Mouse (Mus musculus): ENCODE measurements at regions not wholly inside any gene's neighbourhood (a gene's known extent, or its start where the extent isn't known, plus 50 kb on each side); places are given as distances from the start of the nearest gene placed in this dataset.

DNA sequence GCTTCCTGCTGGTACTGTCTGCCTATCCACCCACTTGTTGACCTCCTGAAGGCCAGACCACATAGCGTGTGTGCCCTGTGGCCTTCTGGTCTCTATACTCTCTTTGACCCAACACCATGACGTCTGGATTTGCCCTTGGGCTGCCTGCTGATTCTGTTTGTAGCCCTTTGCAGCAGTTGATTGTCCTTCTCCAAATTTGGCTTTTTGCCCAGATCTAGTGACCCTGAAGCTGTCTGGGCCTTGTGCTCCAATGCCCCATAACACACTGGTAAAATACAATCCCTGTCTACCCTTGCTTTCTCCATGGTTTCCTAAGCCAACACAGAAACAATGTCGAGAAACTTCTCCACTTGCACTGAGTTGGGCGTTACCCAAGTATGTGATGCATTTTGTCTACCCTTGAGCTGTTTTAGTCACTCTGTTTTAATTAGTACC is 979.3 kb downstream of the Epha4 start:
- DNase-seq: no peak

DNA sequence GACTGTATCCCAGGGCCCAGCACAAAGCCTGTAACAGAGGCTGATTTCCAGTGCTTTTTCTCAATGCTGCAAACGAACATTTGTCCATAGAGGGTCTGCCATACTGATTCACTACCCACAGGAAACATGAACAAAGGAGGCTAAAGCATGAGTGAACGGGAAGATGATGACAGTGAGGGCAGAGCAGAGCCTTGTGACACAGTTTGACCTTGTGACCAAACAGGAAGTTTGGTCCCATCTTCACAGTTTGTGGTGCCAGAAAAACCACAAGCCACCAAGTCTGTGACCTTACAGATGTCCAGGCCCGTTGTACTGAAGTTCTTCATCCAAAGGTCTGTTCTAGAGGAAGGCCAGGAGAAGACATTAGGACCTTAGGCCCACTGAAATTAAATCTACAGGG is 974.4 kb downstream of the Epha4 start:
- DNase-seq: no peak

DNA sequence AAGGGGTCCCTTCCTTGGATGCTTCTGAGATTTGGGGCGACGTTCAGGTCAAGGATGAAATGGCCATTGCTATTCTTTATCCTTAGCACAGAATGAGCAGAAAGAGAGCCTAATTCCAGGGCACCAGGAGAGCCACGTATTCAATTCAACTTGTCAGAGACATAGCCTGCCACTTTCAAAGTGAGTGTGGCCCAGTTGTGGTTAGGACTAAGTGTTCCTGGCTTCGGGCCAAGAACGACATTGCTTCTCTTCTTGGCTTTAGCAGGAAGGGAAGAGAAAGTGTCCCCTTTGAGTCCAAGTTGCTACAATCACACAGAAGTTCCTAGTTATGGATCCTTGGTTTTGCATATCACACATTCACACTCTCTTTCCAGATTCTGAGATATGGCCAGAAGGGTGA is 964.0 kb downstream of the Epha4 start:
- peak; percentile 75 for DNase-seq

DNA sequence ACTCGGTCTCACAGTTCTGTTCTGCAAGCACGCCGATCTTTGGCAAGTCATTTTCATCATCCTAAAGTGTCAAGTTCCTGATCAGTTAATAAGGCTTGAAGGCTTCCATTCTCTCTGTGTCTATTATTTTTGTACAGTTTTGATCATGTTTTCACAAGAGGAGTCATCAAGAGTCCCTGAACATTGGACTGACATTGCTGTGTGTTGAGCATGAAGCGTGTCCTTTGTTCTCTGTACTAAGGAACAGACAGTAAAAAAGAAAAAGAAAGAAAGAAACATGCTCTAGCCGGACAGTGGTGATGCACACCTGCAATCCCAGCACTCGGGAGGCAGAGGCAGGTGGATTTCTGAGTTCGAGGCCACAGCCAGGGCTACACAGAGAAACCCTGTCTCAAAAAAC is 955.4 kb downstream of the Epha4 start:
- DNase-seq: no peak

DNA sequence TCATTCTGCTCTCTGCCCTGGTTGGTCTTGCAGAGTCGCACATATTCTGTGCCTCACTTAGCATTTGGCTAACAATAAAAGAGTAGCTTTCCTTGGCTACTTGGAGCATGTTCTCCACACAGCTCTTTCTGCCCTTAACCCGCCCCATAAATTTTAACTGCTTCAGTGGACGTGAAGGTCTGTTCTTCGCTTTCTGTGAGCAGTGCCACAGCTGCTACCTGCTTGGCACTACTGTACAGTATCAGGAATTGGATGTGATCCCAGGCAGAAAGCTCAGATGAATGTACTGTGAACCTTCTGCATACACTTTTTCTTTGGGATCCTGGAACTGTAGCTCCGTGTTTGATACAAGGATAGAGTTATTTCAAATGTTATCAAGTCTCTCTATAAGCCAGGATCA is 939.4 kb downstream of the Epha4 start:
- DNase-seq: no peak

DNA sequence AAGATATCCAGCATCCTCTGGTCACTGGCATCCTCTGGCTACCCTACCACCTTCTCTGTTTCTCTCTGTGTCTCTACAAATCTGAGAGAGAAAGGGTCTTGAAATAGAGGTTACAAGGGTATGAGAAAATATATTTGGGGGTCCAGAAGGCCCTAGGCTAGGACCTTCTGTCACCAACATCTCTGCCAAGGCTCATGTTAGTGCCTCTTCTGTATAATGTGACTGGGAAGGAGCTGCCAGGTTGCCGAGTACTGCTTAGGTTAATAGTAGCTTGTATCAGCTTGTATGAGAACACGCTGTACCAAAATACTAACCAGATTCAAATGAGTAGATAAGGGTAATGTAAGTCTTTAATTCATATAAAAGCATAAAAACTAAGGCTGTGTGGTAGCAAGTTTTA is 929.0 kb downstream of the Epha4 start:
- DNase-seq: no peak

DNA sequence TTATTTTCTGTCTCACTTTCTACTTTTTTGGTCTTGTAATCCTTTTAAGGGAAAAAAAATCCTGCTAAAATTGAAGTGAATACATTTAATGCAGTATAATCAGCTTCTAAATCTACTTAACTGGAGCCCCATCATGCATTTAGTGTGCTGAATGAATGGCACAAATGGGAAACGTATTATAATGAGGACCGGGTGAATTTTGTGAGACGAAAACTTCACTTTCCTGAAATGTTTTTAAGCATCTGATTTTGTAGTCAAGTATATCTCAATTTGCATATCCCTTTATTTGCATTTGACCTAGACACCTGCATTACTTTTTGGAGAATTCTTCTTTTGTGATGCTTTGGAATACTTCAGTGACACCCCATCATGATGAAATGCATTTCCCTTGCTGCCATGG is 889.1 kb downstream of the Epha4 start:
- DNase-seq: no peak

DNA sequence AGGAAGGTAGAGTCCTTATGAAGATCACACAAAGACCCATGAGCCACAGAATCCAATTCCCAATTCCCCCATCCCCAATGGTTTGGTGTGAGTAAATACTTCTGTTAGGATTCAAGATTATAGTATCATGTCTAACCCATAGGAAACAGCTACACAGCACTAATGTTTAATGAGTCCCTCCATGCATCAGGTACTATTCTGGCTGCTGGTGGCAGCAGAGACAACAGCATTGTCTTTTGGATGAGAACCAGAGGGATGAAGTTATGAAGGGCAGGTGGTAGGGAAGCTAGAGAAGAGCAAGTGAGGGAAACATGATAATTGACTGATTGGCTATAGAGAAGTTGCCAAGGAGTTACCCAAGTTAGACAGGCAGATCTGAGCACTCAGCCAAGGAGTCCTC is 885.0 kb downstream of the Epha4 start:
- no peak for DNase-seq

DNA sequence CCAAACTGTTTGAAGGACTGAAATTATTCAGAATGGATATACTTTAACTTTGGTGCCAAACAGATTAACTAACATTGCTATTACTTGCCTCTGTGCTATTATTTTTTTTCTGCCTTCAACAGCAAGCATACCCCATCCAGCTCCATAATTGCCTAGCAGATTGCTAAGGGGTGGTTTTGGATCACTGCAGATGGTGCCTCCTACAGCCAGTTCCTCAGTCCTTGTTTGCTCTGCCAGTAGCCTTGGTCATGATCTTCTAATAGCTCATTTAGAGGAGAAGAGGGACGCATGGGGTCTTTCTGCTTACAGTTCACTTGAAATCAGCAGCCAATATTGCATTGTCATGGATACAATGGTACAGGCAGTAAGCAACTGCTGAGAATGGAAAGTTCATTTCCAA is 880.8 kb downstream of the Epha4 start:
- DNase-seq: no peak

DNA sequence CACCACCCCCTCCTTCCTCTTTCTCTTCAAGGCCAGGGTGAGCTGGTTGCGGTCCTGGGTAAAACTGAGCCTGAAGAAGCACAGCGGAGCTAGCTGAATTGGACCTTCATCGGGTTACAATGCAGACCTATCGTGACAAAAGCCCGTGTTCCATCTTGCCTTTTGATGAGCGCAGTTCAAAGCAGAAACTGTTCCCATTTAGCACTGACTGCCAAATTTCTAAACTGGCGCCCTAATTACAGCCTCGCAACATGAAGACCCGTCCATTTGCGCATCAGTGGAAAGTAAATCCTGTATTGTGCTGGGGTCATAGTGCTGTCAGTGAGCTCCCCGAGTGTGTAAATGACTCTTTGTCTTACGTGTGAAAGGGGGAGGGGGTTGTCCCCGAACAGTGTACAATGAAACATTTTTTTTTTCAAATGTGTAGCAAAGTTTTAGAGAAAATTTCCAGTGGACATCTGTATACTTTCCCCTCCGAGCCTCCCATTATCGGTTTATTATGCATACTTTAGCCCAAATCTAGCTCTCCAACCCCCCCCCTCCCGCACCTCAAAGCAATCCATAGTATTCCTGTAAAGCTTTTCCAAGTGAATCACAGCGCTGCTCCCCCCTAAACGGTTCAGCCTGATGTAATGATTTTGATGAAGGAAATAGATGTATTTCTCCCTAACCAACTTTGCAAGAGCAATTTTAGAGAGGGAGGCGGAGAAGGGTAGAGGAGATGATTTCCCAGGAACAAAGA is 877.4 kb downstream of the Epha4 start:
- DNase-seq: no peak

DNA sequence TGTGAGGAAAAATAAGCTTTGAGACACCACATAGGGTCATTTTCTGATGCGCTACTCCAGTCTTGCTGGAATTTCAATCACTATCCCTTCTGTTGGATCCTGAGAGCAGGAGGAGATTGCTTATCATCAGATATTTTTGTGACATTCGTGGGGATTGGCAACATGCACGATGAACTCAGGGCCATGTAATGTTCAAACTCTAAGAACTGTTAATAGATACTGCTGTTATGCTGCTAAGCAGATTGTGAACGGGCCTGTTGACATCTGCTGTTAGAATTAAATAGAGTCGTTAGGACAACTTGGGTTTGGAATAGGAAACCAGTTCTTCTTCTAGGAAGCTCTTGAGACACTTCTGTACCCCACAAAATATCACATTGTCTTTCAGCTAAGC is 876.9 kb downstream of the Epha4 start:
- no peak for DNase-seq

DNA sequence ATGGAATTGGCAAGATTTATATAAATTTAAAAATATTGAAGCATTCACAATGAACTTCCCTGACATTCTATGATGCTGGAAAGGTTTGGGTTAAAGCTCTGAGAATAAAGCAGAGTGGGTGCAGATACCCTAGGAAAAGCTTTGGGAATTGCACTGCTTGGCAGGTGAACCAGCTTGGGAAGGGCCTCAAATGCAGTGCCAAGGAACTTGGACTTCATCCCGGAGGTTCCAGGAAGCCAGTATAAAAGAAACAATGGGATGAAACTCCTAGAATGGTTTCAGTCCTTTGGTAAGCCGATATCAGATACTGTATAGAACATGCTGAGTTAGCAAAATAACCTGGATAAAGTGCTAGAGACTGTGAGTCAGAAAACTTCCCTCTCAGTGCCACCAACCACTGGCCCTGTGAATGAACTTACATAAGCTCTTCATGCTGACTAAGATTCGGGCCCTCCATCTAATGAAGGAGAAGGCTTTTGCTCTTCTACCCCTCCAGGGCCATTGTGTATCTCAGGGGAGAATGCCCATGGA is 873.6 kb downstream of the Epha4 start:
- no peak for DNase-seq

DNA sequence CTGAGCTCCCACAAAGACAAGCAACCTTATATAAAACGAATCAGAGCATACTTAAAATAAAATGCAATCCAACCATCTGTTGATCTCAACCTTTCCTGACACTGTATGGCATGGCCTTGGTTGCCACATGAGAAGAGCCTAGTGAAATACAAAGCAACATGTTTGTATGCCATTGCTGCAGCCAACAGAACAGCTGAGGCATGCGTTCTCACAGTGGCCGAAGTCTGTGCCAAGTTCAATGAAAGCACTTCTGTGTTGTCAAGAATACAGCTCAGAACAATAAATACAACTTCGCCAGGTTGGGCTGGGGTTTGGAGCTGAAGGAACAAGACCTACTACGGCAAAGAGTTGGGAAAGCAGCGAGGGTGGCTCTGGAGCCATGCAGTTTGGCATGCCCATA is 872.2 kb downstream of the Epha4 start:
- DNase-seq: no peak

DNA sequence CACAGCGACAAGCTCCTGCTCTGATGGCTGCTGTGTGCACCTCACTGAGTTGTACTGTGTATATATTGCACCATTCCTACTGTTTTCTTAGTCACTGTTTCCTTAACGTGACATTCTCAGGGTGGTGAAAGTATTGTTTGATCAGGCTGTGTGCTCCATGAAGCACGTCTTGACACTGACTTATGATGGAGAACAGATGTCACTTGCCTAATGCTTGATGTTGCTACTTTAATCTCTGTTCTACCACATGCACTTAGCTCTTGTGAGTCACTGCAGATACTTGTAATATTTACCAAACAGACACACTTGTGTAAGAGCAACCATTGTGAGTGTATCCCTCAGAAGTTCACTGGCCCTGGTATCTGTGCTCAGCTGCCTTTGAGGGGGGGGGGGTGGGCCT is 870.0 kb downstream of the Epha4 start:
- DNase-seq: no peak

DNA sequence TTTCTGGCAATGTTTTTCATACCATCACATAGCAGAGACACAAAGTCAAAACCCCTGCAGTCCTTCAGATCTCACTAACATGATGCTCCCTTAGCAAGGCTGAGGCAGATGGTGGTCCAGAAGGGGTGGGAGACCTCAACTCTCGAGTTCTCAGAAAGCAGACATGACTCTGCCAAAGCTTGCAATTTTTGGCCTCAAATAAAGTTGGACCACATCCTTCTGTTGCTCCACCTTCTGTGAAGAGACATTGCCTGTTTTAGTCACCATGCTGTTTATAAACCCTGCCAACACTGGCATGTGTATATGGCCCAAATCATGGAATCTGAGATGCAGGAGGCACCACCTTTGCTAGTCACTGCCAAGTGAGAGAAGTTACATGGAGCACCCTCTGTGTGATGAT is 860.1 kb downstream of the Epha4 start:
- DNase-seq: no peak

DNA sequence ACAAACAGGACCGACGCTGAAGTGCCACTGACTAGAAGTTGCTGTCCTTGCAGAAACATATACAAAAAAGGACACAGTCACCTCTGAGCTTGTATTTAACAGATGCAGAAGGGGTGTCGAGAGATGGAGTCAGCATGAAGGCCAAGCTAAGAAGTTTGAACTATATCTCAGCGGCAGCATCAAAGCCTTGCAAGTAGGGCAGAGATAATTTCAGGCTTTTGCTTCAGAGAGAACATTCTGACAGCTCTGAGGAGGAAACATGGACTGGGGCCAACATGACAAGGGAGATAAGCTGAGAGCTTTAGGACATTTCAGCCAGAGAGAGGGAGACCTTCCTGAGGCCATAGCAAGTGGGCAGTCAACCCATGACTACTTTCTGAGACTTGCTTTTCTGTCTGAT is 856.7 kb downstream of the Epha4 start:
- DNase-seq: peak; percentile 77

DNA sequence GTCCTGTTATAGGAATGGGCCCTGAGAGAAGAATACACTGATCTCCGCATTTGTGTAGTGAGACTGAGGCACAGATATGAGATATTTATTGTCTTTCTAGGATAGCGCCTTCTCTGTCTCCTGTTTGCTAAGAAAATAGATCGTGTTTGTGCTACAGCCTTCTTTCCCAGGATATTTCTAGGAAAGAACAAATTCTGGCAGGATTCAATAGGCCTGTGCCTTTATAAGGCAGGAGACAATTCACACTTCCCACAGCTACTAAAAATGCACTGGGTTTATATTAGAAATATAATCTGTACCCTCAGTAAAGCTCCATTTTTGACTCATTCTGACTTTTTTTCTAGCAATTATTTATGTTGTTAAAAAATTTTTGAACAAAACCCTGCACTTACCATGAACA is 854.7 kb downstream of the Epha4 start:
- DNase-seq: no peak

DNA sequence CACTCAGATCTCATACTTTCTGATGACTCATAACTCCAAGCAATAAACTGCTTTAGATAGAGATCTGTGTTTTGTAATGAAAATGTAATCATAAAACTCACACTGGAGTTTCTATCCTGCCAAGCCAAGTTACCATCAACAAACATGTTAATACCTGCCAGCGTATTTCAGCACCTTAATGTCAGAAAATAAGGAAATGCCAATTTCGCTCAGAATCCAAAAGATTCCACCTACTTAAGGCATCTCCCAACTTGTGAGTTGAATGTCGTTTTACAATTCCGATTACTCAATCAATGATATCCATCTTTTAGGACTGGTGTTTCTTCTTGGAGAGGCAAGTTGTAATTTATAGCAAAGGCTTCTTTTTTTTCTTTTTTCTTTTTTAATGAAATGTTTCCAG is 850.5 kb downstream of the Epha4 start:
- no peak for DNase-seq

DNA sequence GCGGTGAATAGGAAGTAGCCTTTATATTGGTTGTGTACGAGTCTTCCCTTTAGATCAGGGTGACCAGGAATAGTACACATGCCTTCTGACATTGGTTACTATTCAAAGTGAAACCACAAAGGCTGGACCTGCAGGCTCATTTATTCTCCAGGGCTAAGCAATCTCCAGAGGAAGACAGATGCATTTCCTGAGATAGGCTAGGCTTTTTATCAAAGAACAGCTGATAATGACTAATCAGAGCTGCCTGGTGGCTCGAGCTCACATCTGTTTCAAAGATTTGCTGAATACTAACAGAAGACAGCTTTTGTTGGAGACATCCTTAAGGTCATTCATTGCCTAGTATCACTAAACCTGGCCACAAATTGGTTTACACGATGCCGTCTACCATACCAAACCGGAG is 838.1 kb downstream of the Epha4 start:
- no peak for DNase-seq

DNA sequence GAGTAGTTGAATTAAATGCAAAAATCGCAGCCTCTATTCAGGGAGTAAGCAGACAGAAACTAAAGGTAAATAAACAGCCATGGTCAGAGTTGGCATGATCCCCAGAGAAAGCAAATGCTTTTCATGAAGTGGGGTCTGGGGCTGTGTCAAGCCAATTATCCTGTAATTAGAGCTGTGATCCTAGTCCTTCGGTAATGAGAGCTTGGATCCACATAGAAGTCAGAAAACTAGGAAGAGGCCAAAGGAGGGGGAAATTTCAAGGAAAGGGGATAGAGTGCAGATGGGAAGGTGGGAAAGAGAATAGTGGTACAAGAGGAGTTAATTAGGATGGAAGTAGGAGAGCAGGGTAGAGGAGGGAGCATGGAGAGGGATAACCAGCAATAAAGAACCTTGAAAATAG is 809.3 kb downstream of the Epha4 start:
- DNase-seq: no peak

DNA sequence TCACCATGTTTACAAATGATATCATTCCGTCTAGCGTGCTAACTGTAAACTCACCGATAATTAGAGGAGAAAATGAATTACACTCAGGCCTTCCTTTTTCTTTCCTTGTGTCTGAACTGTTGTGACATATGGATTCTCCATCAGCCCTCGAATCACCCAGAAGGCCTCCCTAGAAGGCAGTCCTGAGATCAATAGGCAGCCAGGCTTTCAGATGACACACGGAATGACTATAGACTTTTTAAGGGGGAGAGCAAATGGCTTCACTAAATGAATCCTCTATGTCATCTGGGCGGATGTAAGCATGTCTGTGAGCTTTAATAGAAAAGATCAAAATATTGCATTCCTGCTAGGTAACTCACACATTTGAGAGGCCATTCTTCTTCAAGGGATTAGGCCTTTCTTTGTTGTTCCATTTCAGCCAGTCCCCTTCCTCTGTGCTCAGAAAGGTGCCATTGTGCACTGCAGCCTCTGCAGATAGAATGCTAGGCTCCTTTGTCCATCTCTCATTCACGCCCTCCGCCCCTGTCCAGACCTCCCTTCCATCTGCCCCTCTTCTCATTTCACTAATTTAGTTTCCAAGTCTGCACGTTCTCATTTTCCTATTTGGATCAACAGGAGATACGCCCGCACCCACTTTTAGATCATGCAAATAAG is 797.1 kb downstream of the Epha4 start:
- no peak for DNase-seq

DNA sequence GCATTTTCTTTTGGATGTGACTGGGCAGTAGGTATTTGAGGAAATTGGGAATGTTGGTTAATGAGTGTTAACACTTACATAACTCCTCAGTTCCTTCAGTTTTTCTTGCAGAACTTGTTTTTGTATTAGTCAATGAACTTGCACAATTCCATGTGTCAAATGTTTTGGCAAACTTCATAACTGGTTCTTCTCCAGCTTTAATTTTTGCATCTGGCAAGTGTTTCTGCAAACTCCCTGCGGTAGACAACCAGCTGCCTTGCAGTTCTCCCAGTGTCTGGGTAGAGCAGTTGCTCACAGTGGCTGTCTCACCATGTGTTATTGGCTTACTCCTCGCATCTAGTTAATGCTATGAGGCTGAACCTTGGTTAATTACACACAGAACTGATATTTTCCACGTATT is 790.4 kb downstream of the Epha4 start:
- DNase-seq: peak; percentile 57

DNA sequence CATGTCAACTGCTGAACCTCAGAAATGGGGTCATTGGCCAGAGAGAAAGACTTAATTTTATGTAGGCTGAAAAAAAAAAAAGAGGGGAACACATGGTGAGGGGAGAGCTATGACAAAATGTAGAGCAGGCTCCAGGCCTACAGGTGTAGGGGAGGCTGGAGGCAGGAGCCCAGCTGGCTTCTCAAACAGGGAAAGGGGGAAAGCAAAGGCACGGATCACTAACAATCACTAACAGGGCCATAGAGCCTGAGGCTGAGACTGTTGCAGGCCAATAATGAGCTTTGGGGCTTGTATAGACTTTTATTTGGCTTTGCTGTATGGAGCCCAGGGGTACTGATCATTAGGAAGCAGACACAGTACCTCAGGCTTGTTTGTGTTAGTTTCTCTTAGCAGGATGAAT is 777.9 kb downstream of the Epha4 start:
- DNase-seq: no peak

DNA sequence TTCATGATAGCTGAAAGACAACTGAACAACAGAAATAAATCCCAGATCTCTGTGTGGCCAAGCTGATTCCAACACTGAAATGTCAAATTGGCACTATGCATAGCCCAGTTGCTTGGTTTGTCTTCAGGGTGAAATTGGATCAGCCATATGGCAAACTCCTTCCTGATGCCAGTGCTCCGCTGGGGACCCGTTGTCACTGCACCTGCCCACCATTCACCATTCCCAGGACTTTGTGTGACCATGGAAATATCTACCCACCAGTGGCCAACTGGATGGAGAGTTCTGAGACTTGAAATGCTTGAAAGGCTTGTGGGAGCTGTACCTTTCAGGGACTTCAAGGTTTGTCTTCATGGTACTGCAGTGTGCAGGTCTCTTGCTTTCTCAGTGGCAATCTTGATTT is 777.2 kb downstream of the Epha4 start:
- no peak for DNase-seq

DNA sequence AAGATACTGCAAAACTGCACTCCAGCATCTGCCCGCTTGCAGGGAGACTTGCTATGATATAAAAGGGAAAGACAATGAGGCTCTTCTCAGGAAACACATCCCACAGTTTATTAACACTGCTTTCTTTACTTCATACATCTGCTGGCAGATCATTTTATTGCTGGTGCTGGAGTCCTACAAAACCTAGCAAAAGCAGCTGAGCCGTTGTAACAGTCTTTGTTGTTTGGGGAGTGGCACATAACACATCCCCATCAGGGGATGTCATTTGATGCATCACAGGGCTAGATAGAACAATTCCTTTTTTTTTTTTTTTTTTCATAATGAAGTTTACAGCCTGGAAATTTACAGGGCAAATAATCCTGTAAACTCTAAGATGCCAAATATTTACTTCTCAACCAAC is 742.2 kb downstream of the Epha4 start:
- peak; percentile 1 for DNase-seq
